Mouse (Mus musculus) limb, embryonic 11.5 days (tissue): Measurements from ENCODE around the gene Clcc1. TPM values are rescaled to one million over a fixed set of nuclear protein-coding genes. Genes with fewer than 3 reads are reported as not detected.
"Not testable (repeated sequence)": the region's sequence is repeated elsewhere in the genome, so short reads cannot be mapped to it uniquely, and the experiment has no call there.

Source experiments
- ATAC-seq: fragments of 200-750 bp; cut with Nextera tagmentation; 2 replicates; pipeline ENCODE4 v1.8.0; 2017; ENCODE audit warnings: low read depth; ENCODE audit not compliant: insufficient number of reproducible peaks, low FRiP score, low TSS enrichment
- DNase-seq: peaks from one replicate; pipeline ENCODE4 v3.0.0-alpha.2; 2015; ENCODE audit warnings: low spot score
- H3K27ac ChIP-seq: fragments of 300-500 bp; sonication (generic); replicated peaks from 2 replicates; pipeline ENCODE4 v1.5.1; 2014; ENCODE audit warnings: low read depth, mild to moderate bottlenecking, low read length
- H3K27me3 ChIP-seq: fragments of 300-500 bp; sonication (generic); 2 replicates; pipeline ENCODE4 v1.6.1; 2014; ENCODE audit warnings: mild to moderate bottlenecking, low read length, mixed read lengths; ENCODE audit not compliant: control insufficient read depth, insufficient read depth
- H3K36me3 ChIP-seq: fragments of 300-500 bp; sonication (generic); 2 replicates; pipeline ENCODE4 v1.6.1; 2014; ENCODE audit warnings: mild to moderate bottlenecking, low read length, moderate library complexity, mixed read lengths; ENCODE audit not compliant: control insufficient read depth, insufficient read depth
- H3K4me1 ChIP-seq: fragments of 300-500 bp; sonication (generic); 2 replicates; pipeline ENCODE4 v1.6.1; 2014; ENCODE audit warnings: low read length, mixed read lengths; ENCODE audit not compliant: control insufficient read depth, insufficient read depth
- H3K4me2 ChIP-seq: fragments of 300-500 bp; sonication (generic); 2 replicates; pipeline ENCODE4 v1.6.1; 2014; ENCODE audit warnings: low read depth, mild to moderate bottlenecking, moderate library complexity; ENCODE audit not compliant: severe bottlenecking
- H3K4me3 ChIP-seq: fragments of 300-500 bp; sonication (generic); 2 replicates; pipeline ENCODE4 v1.5.1; 2014; ENCODE audit warnings: low read depth, low read length
- H3K9ac ChIP-seq: fragments of 300-500 bp; sonication (generic); 2 replicates; pipeline ENCODE4 v1.6.1; 2014; ENCODE audit warnings: mild to moderate bottlenecking, low read length
- H3K9me3 ChIP-seq: fragments of 300-500 bp; sonication (generic); 2 replicates; pipeline ENCODE4 v1.6.1; 2016; ENCODE audit warnings: low read length; ENCODE audit not compliant: control insufficient read depth
- WGBS: fragments of 180-500 bp; shearing (Covaris S2); extraction: QIAGEN DNeasy Blood & Tissue Kit; methylation state at CpG from one replicate; pipeline ENCODE4 v1.1.7; 2014; 5-methylcytosine and 5-hydroxymethylcytosine counted together
- polyA plus RNA-seq: library from polyadenylated mRNA; unstranded; fragments of >200 nt; fragmentation: Nextera tagmentation; extraction: Ambion mirVana; gene quantifications from 2 replicates; pipeline ENCODE4 v1.2.1, GENCODE M21; 2014

The Clcc1 gene
- polyA plus RNA-seq, 1 experiment from 2014 or later: 63.3 TPM

- 29% methylated on average over 9 of the region's 9 CpGs for WGBS
- Histone ChIP-seq H3K27ac (no peak overlapping the region), H3K27me3 (no peaks in the 10 kb centered on the region), H3K4me2 (peak overlapping the region; percentile 20; the same call in 1 of the 2 replicates), H3K4me1 (0 out of 2 replicates have a peak, but pooled peaks cover 4% of the 10 kb centered on the region), H3K9me3 (no peaks in the 10 kb centered on the region), H3K36me3 (no peaks in the 10 kb centered on the region), H3K4me3 (no peak overlapping the region), H3K9ac (no peak overlapping the region)
- ATAC-seq: no peak
- no peak for DNase-seq
Measured at GRCm38 (mm10) chr3:108652866-108653642, 659 bp upstream of the Clcc1 start.

- Histone ChIP-seq H3K9me3 (no peaks in the 10 kb centered on the region), H3K36me3 (no peaks in the 10 kb centered on the region), H3K4me1 (0 out of 2 replicates have a peak, but pooled peaks cover 4% of the 10 kb centered on the region), H3K27me3 (no peaks in the 10 kb centered on the region), H3K4me3 (peak overlapping the region; percentile 93), H3K9ac (no peak overlapping the region), H3K4me2 (peak overlapping the region; percentile 58), H3K27ac (no peak overlapping the region)
- 28% methylated on average over 14 of the region's 14 CpGs for WGBS
- DNase-seq (peak; percentile 39), ATAC-seq (no peak)
Measured at GRCm38 (mm10) chr3:108654566-108654965, 853 bp downstream of the Clcc1 start.

GRCm38 (mm10) chr3:108655486-108655885 lies 1.8 kb downstream of the Clcc1 start:
- no peak for DNase-seq

GRCm38 (mm10) chr3:108658612-108659011 lies 4.9 kb downstream of the Clcc1 start:
- no peaks in the 10 kb centered on the region for H3K27me3 ChIP-seq
- DNase-seq: no peak
- H3K4me3 ChIP-seq: no peak overlapping the region
- no peak for ATAC-seq
- WGBS: 89% methylated on average over 9 of the region's 9 CpGs
- H3K36me3 ChIP-seq: peaks cover 9% of the 10 kb centered on the region
- H3K4me1 ChIP-seq: 0 out of 2 replicates have a peak, but pooled peaks cover 4% of the 10 kb centered on the region
- no peak overlapping the region for H3K4me2 ChIP-seq
- no peak overlapping the region for H3K9ac ChIP-seq
- no peaks in the 10 kb centered on the region for H3K9me3 ChIP-seq
- no peak overlapping the region for H3K27ac ChIP-seq

More at GRCm38 (mm10) chr3:108655486-108655885, 1.8 kb downstream of the Clcc1 start:
- WGBS: 89% methylated on average over 7 of the region's 7 CpGs
- Histone ChIP-seq H3K4me2 (no peak overlapping the region; the same call in 1 of the 2 replicates), H3K27me3 (no peaks in the 10 kb centered on the region), H3K36me3 (no peaks in the 10 kb centered on the region), H3K9me3 (no peaks in the 10 kb centered on the region), H3K4me3 (no peak overlapping the region), H3K4me1 (0 out of 2 replicates have a peak, but pooled peaks cover 4% of the 10 kb centered on the region), H3K27ac (no peak overlapping the region), H3K9ac (no peak overlapping the region)
- no peak for ATAC-seq

- DNase-seq: no peak
- Histone ChIP-seq H3K36me3 (peaks cover 13% of the 10 kb centered on the region), H3K4me3 (no peak overlapping the region), H3K4me2 (no peak overlapping the region), H3K27ac (no peak overlapping the region), H3K4me1 (no peaks in the 10 kb centered on the region), H3K27me3 (no peaks in the 10 kb centered on the region), H3K9me3 (no peaks in the 10 kb centered on the region), H3K9ac (no peak overlapping the region)
- no peak for ATAC-seq
- 71% methylated on average over 1 of the region's 1 CpGs for WGBS
Measured at GRCm38 (mm10) chr3:108660941-108661340, 7.2 kb downstream of the Clcc1 start.

GRCm38 (mm10) chr3:108676616-108677015 lies 22.9 kb downstream of the Clcc1 start:
- 83% methylated on average over 4 of the region's 4 CpGs for WGBS
- Histone ChIP-seq H3K4me2 (no peak overlapping the region), H3K9ac (no peak overlapping the region), H3K27me3 (no peaks in the 10 kb centered on the region), H3K9me3 (no peaks in the 10 kb centered on the region), H3K36me3 (peaks cover 21% of the 10 kb centered on the region; the same call in 1 of the 2 replicates), H3K4me3 (no peak overlapping the region), H3K27ac (no peak overlapping the region), H3K4me1 (no peaks in the 10 kb centered on the region)
- no peak for DNase-seq
- no peak for ATAC-seq

- Histone ChIP-seq H3K4me3 (no peak overlapping the region), H3K36me3 (peaks cover 19% of the 10 kb centered on the region), H3K4me2 (no peak overlapping the region), H3K27me3 (no peaks in the 10 kb centered on the region), H3K4me1 (no peaks in the 10 kb centered on the region), H3K9me3 (no peaks in the 10 kb centered on the region), H3K27ac (no peak overlapping the region), H3K9ac (no peak overlapping the region)
- DNase-seq: no peak
- WGBS: 92% methylated on average over 4 of the region's 4 CpGs
- ATAC-seq: no peak
Measured at GRCm38 (mm10) chr3:108681004-108681403, 27.3 kb downstream of the Clcc1 start.

- not testable (repeated sequence) for ATAC-seq, H3K4me2 ChIP-seq, H3K27me3 ChIP-seq, H3K4me1 ChIP-seq, H3K4me3 ChIP-seq, H3K9ac ChIP-seq, H3K9me3 ChIP-seq, H3K27ac ChIP-seq, DNase-seq
- H3K36me3 ChIP-seq: peaks cover 21% of the 10 kb centered on the region
- 95% methylated on average over 5 of the region's 5 CpGs for WGBS
Measured at GRCm38 (mm10) chr3:108683597-108683996, 29.9 kb downstream of the Clcc1 start.
